Mouse (Mus musculus) layer of hippocampus, postnatal 36 days (tissue): ENCODE measurements around the gene F2rl1. TPM values are rescaled to one million over a fixed set of nuclear protein-coding genes. Genes with fewer than 3 reads are reported as not detected.
A peak's percentile ranks its signal among the peaks of the same experiment; 100 is the strongest.
"Not testable (repeated sequence)": the region's sequence is repeated elsewhere in the genome, so short reads cannot be mapped to it uniquely, and the experiment has no call there.

ENCODE experiments used
- DNase-seq, 2 experiments: peaks; one replicate each; pipeline ENCODE4 v3.0.0; 2022
- total RNA-seq, 2 experiments: library from RNA; stranded (reverse); gene quantifications; 2 replicates each; pipeline ENCODE4 v1.2.3; 2021

F2rl1 gene
- total RNA-seq, 2 experiments from 2014 or later: 0.30 TPM; not detected in 1

DNA sequence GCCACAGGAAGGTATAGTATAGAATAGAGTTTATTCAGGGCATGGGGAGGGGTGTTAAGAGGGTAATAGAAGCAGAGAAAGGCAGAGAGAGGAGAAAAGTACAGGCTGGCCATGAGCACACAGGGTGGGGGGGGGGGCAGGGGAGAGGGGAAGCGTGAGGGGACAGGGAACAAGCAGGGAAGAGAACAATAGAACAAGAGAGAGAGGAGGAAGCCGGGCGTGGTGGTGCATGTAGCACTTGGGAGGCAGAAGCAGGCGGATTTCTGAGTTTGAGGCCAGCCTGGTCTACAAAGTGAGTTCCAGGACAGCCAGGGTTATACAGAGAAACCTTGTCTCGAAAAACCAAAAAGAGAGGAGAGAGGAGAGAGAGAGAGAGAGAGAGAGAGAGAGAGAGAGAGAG, 8.1 kb upstream of the F2rl1 start:
- not testable (repeated sequence) for DNase-seq

DNA sequence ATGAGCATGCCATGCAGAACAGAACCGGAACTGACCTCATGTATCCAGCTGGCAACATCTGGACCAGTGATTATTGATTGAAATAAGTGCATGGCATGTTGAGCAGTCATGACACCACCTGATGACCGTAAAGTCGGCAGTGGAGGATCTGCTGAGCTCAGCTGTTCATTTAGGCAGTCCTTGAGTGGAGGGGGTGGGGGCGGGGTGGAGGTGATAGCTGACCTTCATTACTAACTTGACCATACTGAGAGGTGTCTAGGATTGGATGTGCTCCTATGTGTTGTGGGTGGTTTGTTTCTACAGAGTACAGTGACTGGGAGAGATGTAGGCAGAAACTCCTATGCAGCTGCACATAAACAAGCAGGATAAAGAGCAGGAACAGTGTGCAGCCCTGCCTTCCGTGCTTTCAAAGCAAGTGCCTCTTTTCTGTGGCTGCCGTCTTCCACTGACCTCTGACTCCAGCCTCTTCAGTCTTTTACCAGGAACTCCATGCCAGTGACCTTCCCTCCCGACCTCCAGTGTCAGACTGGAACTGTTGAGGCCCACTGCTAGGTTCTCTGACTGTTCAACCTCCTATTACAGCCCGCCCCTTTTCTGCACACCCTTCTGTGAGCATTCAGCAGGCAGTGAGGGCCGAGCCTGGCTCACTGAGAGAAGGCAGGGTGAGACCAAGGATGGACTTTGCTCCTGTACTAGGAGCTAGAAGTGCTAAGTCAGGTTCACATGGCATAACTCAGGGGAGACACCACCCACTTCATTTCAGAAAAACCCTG, 6.4 kb upstream of the F2rl1 start:
- DNase-seq: no peak

DNA sequence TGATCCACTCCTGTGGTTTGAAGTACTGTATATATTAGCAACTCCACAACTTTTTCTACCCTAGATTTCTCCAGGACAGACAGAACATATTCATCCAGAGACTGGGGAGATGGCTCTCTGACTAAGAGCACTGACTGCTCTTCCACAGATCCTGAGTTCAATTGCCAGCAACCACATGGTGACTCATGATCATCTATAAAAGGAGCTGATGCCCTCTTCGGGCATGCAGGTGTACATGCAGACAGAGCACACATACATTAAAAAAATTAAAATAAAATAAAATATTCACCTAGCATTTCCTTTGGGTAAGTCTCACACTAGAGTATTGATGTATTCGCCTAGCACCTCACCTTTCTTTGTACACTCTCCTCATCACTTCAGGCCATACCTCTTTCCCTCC, 4.2 kb upstream of the F2rl1 start:
- DNase-seq: no peak

DNA sequence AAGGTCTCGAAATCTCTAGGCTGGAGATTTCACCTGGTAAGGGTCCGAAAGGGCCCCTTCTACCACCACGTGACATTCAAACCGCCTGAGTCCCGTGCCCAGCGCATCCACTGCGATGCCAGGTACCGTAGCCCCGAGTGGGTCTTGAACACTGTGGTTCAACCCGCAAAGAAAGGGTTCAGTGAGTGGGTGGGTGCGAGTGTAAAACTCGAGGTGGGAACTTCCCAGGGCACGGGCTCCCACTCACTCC, 678 bp downstream of the F2rl1 start:
- DNase-seq: no peak

DNA sequence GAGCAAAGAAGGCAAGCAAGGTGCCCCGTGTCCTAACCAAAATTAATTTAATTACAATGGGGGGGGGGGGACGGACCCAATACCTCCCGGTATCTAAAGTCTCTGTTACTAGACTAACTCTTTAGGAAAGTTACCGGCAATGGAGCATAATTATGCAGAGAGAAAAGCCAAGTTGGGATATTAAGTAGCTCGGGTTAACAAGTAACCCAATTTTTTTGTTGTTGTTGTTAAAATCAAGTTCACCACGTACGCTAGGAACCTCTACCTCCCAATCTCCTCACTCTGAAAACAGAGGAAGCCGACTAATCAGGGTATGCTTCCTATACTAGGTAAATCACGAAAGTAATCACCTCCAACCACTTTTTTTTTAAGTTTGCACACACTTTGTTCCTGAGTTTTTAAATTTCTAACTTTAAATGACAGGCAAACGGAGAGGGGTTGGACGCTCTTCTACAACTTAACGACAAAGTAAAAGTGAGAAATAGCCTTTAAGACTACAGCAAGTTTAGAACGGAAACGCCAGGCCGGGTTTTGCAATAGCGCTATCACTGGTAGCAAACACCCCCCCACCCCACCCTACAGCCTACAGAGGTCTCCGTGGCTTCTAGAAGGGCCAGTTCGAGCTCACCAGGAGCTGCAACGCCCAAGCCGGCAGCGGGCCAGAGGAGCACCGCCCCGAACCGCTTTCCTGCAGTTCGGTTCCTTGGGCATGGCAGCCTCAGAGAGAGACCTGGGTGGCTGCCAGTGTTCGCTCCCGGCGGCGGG, 1.2 kb downstream of the F2rl1 start:
- DNase-seq: no peak

DNA sequence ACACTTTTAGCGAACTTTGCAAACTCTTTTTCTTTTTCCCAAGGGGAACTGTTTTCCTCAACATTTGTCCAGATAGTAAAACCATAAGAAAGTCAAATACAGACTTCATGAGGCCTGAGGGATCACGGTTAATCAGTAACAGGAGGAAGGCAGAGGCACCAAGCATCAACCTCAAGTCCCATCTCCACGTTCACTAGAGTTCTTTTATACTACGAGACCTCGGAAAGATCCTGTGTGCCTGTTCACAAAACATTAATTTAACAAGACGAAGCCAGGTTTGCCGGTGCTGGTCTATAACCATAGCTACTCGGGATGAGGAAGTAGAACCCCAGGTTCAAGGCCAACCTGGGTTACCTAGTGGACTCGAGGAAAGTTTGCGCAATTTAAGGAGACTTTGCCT, 2.9 kb downstream of the F2rl1 start:
- DNase-seq: no peak

DNA sequence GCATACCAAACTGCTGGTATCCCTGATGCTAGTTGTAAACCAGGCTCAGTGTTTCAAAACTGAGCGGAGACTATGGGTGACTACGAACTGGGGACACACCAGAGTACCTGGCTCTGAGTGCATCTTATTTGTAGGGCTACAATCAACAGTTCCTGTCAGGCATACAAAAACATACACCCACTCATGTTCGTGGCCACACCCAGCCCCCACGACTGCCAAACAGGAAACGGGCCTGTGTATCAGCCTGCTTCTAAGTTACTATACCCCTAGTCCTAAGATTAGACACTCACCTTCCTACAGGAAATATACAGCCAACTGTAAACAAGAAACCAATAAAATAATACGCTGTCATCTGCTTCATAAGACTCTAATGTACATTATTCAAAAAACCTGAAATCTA, 4.0 kb downstream of the F2rl1 start:
- no peak for DNase-seq

DNA sequence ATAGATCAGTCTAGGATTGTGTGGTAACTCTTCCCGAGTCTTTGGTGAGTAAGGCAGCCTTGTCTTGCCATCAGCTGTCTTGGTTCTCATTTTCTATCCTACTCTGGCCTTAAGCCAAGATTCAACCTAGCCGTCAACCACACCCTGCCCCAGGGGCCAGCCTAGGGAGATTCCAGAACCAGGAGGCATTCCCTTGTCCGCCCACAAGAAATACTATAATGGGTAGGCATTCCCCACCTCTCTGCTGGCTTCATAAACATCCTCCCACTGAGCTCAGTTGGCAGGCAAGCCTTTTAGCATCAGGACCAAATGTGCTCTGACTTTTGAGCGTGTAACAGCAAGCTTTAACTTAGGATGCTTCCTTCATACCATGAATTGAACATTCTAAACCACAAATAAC, 10.3 kb downstream of the F2rl1 start:
- peak; percentile 18 to 19 for DNase-seq

DNA sequence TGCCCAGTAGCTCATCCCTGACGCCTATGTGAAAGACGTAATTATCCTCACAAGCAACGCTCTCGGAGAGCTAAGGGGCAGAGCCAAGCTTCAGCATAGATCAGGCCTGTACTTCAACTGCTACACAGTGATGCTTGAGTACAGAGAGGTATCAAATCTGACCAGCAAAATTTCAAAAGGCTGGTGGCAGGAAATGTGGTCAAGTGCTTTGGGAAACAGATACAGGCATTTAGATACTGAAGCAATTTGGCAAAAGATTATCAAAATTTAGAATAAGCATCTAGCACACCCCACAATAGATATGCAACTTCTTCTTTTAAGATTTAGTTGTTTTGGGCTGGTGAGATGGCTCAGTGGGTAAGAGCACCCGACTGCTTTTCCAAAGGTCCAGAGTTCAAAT, 15.0 kb downstream of the F2rl1 start:
- DNase-seq: no peak

DNA sequence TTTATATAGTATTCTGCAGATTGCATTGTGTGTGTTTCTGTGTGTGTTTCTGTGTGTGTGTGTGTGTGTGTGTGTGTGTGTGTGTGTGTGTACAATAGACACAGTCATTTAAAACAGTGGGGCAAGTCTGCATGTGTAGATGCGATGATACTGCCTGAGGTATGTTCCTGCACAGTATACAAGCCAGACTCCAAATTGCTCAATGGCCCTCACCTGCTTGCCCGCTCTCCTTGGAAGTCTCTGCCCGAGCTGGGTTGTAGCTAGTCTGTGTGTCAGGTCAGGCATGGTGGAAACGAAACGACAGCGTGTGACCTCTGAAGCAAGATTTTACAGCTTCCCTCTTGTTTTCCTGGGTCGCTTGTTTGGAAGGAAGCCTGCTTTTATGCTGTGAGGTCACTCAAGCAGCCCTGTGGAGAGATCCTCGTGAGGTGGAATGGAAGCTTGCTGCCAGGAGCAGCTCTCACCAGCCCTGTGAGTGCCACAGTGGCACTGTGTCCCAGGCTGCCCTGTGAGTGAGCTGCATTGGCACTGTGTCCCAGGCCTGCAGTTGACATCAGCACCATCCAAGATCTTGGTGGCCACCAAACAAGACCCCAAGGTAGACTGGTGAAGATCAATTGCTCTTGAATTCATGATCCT, 21.6 kb downstream of the F2rl1 start:
- DNase-seq: no peak

DNA sequence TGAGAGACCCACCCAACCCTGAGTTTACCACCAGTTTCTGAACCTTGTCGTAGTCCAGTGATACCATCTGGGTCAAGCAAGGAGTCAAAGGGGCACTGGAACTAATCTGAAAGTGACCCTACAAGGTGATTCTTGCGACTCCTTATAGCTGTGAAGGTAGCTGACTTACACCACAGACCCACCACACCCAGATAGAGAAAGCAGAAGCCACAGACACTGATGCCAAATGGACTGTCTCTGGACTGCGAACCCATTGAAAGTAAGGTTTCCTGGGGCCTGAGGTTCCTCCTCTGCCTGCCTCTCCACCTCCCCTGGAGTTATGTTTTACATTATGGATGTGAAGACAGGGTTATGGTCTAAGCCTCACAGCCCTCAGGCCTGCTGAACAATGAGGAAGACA, 28.4 kb downstream of the F2rl1 start:
- no peak for DNase-seq

DNA sequence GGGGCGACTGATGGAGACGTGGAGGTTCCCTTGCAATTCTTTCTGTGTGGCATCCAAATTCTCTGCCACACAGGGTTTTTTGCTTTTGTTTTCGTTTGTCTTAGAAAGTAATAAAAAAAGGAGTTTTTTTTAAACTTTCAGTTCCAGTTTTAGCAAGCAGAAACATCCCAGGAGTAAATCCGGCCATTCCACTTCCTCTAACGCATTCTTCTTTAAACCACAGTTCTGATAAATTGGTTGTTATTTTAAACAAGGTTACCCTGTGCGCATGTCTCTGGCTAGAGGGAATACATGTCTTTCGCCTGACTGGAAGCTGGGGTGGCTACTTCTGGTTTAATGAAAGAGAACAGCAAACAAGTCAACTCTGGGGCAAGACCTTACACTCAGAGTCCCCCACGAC, 30.2 kb downstream of the F2rl1 start:
- DNase-seq: no peak

DNA sequence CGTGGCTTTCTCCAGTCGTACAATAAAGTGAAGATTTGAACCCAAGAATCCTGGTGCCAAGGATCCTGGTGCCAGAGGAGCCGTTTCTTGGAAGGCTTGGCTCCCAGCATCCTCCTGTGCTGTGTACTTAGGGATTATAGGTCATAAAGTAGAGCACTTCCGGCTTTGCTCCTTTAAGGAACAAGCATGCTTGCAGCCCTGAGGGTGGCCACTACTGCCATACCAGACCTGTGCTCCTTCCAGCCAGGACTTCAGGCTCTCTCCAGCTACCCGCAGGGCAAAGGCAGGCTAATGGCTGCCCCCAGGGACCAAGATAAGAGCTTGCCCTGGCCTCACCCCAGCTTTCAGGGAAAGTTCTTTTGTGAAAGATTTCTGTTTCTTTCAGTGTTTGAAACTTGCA, 31.7 kb downstream of the F2rl1 start:
- DNase-seq: no peak

DNA sequence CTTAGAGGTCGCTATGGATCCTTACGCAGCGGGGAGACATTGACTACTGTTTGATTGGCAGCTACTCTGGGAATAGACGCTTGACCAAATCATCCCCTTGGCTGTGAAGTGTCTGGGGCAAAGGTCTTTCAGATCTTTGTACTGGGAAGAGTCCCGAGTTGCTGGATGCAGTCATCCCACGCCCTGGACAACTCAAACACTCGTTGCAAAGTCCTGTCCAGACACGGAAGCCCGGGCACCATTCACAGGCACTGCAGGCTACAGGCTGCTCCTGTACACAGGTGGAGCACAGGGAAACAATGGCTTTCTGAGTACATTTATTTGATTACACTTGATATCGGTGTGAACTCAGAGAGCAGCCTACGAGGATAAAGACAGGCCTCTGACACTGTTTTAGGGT, 33.7 kb downstream of the F2rl1 start:
- DNase-seq: no peak

DNA sequence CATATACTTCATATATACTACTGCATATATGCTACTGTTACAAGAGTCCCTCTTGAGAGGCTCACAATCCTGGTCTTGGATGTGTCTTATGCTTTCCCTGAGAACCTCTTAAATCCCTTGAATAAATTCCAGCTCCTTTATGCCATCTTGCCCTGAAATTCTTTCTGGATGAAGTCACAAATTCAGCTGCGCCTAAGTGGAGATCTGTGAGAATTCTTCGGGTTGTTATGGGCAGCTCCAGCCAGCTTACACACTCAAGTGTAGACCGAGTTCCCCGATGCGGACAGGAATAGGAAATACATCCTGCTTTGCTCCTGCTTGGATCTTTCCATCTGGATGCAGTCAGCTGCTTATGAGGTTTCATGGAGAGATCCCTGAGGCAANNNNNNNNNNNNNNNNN, 40.4 kb downstream of the F2rl1 start:
- DNase-seq: no peak

DNA sequence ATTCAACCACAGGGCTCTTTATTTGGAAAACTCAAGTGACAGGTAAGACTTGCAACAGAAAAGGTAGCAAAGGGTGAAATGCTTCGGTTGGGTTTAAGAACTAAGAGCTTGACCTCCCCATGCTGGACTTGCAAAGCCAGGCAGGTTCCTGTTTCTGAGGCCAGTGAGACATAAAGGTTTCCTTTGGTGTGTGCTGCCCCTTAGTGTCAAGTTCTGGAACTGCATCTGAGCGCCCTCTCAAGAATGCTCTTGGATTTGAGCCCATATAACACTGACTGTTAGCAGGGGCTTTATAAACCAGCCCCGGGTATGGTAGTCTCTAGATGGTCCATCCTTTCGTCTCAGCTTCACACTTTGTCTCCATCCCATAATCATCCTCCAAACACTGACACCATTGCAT, 43.6 kb downstream of the F2rl1 start:
- DNase-seq: peak; percentile 63 to 79

DNA sequence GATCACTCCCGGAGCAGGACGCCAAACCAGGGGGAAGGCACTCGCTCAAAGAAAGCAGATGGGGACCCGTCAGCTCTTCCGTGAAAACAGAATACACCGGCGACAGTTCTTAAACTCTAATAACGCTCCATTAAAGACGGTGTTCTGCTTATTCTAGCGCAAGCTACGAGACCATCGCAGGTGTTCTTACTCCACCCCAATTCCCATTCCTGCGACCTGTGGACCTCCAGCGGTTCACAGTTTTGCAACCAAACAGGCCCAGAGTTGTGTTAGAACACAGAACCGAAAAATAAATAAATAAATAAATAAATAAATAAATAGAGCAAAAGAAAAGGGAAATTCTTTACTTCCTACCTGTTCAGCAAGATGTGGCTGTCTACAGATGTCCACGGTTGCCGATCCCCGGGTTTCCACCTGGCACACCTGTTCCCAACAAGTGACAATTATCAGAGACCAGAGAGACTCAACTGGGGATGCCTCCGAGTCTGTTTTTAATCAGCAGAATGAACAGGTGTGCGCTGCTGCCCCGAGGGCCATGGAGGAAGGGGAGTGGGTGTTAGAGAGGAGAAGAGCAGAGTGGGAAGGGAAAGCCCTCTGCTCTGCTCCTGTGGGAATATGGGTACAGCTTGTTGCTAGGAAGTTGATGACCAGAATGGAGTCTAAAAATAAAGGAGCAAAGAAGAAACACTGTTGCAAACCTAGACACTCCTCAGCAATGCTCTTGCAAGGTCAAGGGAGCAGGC, 46.2 kb downstream of the F2rl1 start, which contains the start of gene S100z:
S100z (minus strand) TSS at position 51 of the 743 bp plus-strand sequence.
- no peak for DNase-seq

DNA sequence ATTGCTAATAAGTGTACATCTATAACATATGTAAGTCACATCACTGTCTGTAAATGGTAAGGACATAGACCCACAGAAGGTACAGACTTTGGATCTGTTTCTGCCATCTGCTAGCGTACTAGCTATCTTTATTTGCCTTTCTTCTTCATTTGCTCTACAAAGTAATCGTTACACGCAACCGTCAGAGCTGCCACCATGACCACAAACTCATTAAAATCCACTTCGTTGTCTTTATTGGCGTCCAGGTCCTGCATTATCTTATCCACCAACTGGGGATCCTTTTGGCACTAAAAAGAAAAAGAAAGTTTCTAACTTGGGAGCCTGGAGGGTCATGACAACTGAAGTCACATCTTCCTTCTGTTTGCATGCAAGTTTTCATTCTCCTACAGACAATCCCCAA, 47.9 kb downstream of the F2rl1 start:
- DNase-seq: no peak

DNA sequence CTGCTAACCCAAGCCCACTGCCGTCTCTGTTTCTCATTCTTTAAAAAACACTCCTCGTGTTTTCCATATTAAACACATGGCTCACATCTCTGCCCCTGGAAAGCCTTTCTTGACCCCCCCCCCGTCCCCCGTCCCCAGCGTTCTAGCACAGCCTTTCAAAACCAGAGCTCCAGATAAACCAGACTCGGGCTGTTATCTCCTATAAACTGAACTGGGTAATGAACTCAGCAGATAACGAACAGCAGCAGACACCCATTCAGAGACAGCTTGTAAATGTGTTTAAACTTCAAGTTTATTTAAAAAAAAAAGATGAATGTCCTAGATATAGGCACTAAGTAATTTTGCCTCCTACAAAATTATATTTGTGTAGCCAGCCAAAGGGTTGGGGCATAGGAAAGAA, 49.9 kb downstream of the F2rl1 start:
- DNase-seq: no peak

DNA sequence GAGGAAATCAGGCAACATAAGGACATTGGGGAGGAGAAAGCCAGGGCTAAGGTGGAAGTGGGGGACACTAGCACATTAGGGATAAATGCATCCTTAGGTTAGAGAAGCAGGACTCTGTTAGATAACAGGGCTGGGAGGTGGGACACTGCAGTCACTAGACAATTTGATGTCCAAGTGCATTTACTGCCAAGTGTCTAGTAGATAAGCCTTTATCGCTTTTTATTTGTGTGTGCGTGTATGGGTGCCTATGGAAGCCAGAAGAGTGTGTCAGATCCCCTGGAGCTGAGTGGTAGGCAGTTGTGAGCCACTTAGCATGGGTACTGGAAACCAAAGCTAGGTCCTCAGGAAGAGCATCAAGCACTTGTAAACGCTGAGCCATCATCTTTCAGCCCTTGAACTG, 50.7 kb downstream of the F2rl1 start:
- DNase-seq: no peak

DNA sequence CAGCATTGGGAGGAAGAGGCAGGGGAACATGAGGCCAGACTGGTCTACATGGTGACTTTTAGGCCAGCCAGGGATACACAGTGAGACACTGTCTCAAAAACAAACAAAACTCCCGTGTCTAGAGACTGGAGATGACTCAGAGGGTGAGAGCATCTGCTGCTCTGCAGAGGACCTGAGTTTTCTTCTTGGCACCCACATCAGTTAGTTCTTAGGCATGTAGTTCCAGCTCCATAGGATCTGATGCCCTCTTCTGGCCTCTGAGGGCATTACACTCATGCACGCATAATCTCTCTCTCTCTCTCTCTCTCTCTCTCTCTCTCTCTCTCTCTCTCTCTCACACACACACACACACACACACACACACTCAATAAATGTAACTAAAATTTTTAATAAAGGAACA, 54.1 kb downstream of the F2rl1 start:
- DNase-seq: no peak
